Mouse (Mus musculus): ENCODE measurements around the gene Upk3bl.

GRCm38 (mm10) chr5:136051231-136052085 lies 2.8 kb upstream of the Upk3bl start:
- TF ChIP-seq CTCF (IDR thresholded peaks at IDR 0.05; ENCODE audit: low read depth, low read length) (no peak), POLR2A (IDR thresholded peaks at IDR 0.05; ENCODE audit: insufficient read depth, low read length) (no peak)

Data from ES-Bruce4 (cell line).